ENCODE assay signal across 11 mouse cellular contexts in genomic region chr3:122475735-122476134, GRCm38 (mm10).
A peak's percentile ranks its signal among the peaks of the same experiment; 100 is the strongest.
DNase-seq lines count a peak whose midpoint lies in the region; ATAC-seq and TF ChIP-seq lines count a peak whose summit lies in the region.
"Had no signal": no experiment of that assay in that cellular context is flagged by ENCODE, and none has a peak within 500 bp of the region (broad histone marks: within the 10 kb centered on the region; RNA-seq: fewer than 3 reads in every experiment).

No protein-coding gene starts in this region.

- peak; percentile 55; the same call in 1 of the 2 replicates for ATAC-seq in embryonic facial prominence, embryonic 12.5 days (ENCODE audit: insufficient number of reproducible peaks, insufficient read depth, low FRiP score, low TSS enrichment)
- peak; percentile 70 for ATAC-seq in hindbrain, postnatal 0 days
- peak; percentile 64 for ATAC-seq in neural tube, embryonic 13.5 days (ENCODE audit: low read depth)
- ATAC-seq: liver, embryonic 12.5 days had no signal

- 45% methylated on average over 1 of the region's 1 CpGs for WGBS in embryonic facial prominence, embryonic 12.5 days
- 28% methylated on average over 1 of the region's 1 CpGs for WGBS in hindbrain, postnatal 0 days
- 30% methylated on average over 1 of the region's 1 CpGs for WGBS in neural tube, embryonic 13.5 days

- TF ChIP-seq CTCF in hindbrain, postnatal 0 days (IDR thresholded peaks at IDR 0.05; ENCODE audit: low read depth) = no peak

- H3K27ac ChIP-seq in embryonic facial prominence, embryonic 12.5 days = no peak overlapping the region
- peak overlapping the region; percentile 5; the same call in 1 of the 2 replicates for H3K27ac ChIP-seq in hindbrain, postnatal 0 days
- H3K27ac ChIP-seq in neural tube, embryonic 13.5 days (replicated peaks) = peak overlapping the region; percentile 56; the same call in 1 of the 2 replicates
- H3K27ac ChIP-seq: liver, embryonic 12.5 days had no signal

- no peaks in the 10 kb centered on the region for H3K27me3 ChIP-seq in embryonic facial prominence, embryonic 12.5 days
- H3K27me3 ChIP-seq in hindbrain, postnatal 0 days (ENCODE audit: insufficient read depth, low read length) = no peaks in the 10 kb centered on the region
- no peaks in the 10 kb centered on the region for H3K27me3 ChIP-seq in neural tube, embryonic 13.5 days
- H3K27me3 ChIP-seq: liver, embryonic 12.5 days had no signal

- H3K9me3 ChIP-seq in embryonic facial prominence, embryonic 12.5 days = no peaks in the 10 kb centered on the region
- no peaks in the 10 kb centered on the region for H3K9me3 ChIP-seq in hindbrain, postnatal 0 days (ENCODE audit: low read length)
- no peaks in the 10 kb centered on the region for H3K9me3 ChIP-seq in neural tube, embryonic 13.5 days
- H3K9me3 ChIP-seq: liver, embryonic 12.5 days had no signal

- H3K36me3 ChIP-seq in embryonic facial prominence, embryonic 12.5 days = no peaks in the 10 kb centered on the region
- H3K36me3 ChIP-seq in hindbrain, postnatal 0 days (ENCODE audit: insufficient read depth, low read length) = no peaks in the 10 kb centered on the region
- no peaks in the 10 kb centered on the region for H3K36me3 ChIP-seq in neural tube, embryonic 13.5 days
- H3K36me3 ChIP-seq: liver, embryonic 12.5 days had no signal

- DNase-seq in cerebellum, postnatal 10 days = peak; percentile 55 to 63
- no peak for DNase-seq in cerebellum, adult 11 months
- DNase-seq in hindbrain, postnatal 0 days (ENCODE audit: low spot score) = peak; percentile 81
- no peak for DNase-seq in kidney, postnatal 36 days
- DNase-seq in left cerebral cortex, adult 11 months (ENCODE audit: low spot score) = no peak
- DNase-seq in frontal cortex, postnatal 36 days (ENCODE audit: low spot score in 2 of 2) = no peak
- DNase-seq: cerebellum, adult 8-10 months; gastrocnemius, postnatal 25 days had no signal

- no peak overlapping the region for H3K4me2 ChIP-seq in embryonic facial prominence, embryonic 12.5 days (replicated peaks)
- no peak overlapping the region for H3K4me2 ChIP-seq in hindbrain, postnatal 0 days (ENCODE audit: low read depth, low read length)
- H3K4me2 ChIP-seq in neural tube, embryonic 13.5 days = no peak overlapping the region
- H3K4me2 ChIP-seq: liver, embryonic 12.5 days had no signal

- no peak overlapping the region for H3K4me3 ChIP-seq in embryonic facial prominence, embryonic 12.5 days
- no peak overlapping the region for H3K4me3 ChIP-seq in hindbrain, postnatal 0 days (ENCODE audit: low read length)
- H3K4me3 ChIP-seq in neural tube, embryonic 13.5 days = no peak overlapping the region
- H3K4me3 ChIP-seq: liver, embryonic 12.5 days had no signal

- H3K4me1 ChIP-seq in embryonic facial prominence, embryonic 12.5 days = peaks cover 56% of the 10 kb centered on the region
- peaks cover 36% of the 10 kb centered on the region for H3K4me1 ChIP-seq in hindbrain, postnatal 0 days (ENCODE audit: insufficient read depth, low read length)
- H3K4me1 ChIP-seq in neural tube, embryonic 13.5 days (replicated peaks) = peaks cover 79% of the 10 kb centered on the region

- H3K9ac ChIP-seq in embryonic facial prominence, embryonic 12.5 days = no peak overlapping the region
- H3K9ac ChIP-seq in hindbrain, postnatal 0 days (replicated peaks; ENCODE audit: low read length) = no peak overlapping the region
- no peak overlapping the region for H3K9ac ChIP-seq in neural tube, embryonic 13.5 days
- H3K9ac ChIP-seq: liver, embryonic 12.5 days had no signal

Comparison
In these comparisons a context has a peak if more than half of its experiments do, and no peak if none do; other contexts are left out.
1. DNase-seq: peak in cerebellum, postnatal 10 days (2 of 2) and hindbrain, postnatal 0 days (single experiment); none in cerebellum, adult 11 months (single experiment), kidney, postnatal 36 days (0 of 2), left cerebral cortex, adult 11 months (single experiment) and frontal cortex, postnatal 36 days (0 of 2).
2. Peak in every context shown above with its lines, with median percentiles within 50 percentile points of each other: ATAC-seq.